8 mouse cellular contexts compared by ENCODE assay signal in genomic region chr10:10558337-10558711, GRCm38 (mm10). TPM values are rescaled to one million over a fixed set of nuclear protein-coding genes. Genes with fewer than 3 reads are reported as not detected.
A peak's percentile ranks its signal among the peaks of the same experiment; 100 is the strongest.
DNase-seq lines count a peak whose midpoint lies in the region; ATAC-seq and TF ChIP-seq lines count a peak whose summit lies in the region.

No protein-coding gene starts in this region.

- H3K4me2 ChIP-seq in neural tube, embryonic 11.5 days (ENCODE audit: low read depth): peak overlapping the region; percentile 94
- H3K4me2 ChIP-seq in liver, embryonic 16.5 days (ENCODE audit: low read depth, low read length): peak overlapping the region; percentile 79; the same call in 1 of the 2 replicates

- H3K4me3 ChIP-seq in gastrocnemius, adult 2 months: peak overlapping the region; percentile 91
- peak overlapping the region; percentile 50 for H3K4me3 ChIP-seq in neural tube, embryonic 11.5 days (ENCODE audit: low read depth, low read length)
- H3K4me3 ChIP-seq in liver, embryonic 16.5 days (ENCODE audit: low read depth, low read length): peak overlapping the region; percentile 61; the same call in 1 of the 2 replicates

- WGBS in neural tube, embryonic 11.5 days: 49% methylated on average over 5 of the region's 5 CpGs
- WGBS in liver, embryonic 16.5 days (ENCODE audit: insufficient replicate concordance): 22% methylated on average over 5 of the region's 5 CpGs

- TF ChIP-seq CTCF in gastrocnemius, adult 2 months (IDR thresholded peaks at IDR 0.05): no peak

- H3K9me3 ChIP-seq in neural tube, embryonic 11.5 days (ENCODE audit: control insufficient read depth, low read length): no peaks in the 10 kb centered on the region
- no peaks in the 10 kb centered on the region for H3K9me3 ChIP-seq in liver, embryonic 16.5 days (replicated peaks; ENCODE audit: control insufficient read depth, low read length)

- peak; percentile 40; the same call in 1 of the 2 replicates for ATAC-seq in neural tube, embryonic 11.5 days (ENCODE audit: insufficient read depth, low FRiP score, low TSS enrichment)
- no peak for ATAC-seq in liver, embryonic 16.5 days (ENCODE audit: low read depth)

- intact Hi-C loops in gastrocnemius, adult 2 months (cut with DNase I): loop anchor here (1.0 to 10.0 kb wide), 3 partner anchors 151 to 734 kb away; no protein-coding TSS in a partner anchor

- no peaks in the 10 kb centered on the region for H3K27me3 ChIP-seq in neural tube, embryonic 11.5 days (ENCODE audit: control insufficient read depth, insufficient read depth, low read length)
- H3K27me3 ChIP-seq in liver, embryonic 16.5 days (ENCODE audit: control insufficient read depth, insufficient read depth, low read depth, low read length): no peaks in the 10 kb centered on the region

- no peaks in the 10 kb centered on the region for H3K36me3 ChIP-seq in neural tube, embryonic 11.5 days (ENCODE audit: control insufficient read depth, insufficient read depth, low read length)
- no peaks in the 10 kb centered on the region for H3K36me3 ChIP-seq in liver, embryonic 16.5 days (ENCODE audit: control insufficient read depth, insufficient read depth)

- H3K9ac ChIP-seq in neural tube, embryonic 11.5 days (ENCODE audit: low read length): no peak overlapping the region
- H3K9ac ChIP-seq in liver, embryonic 16.5 days (ENCODE audit: low read depth, low read length): no peak overlapping the region

- no peaks in the 10 kb centered on the region for H3K4me1 ChIP-seq in neural tube, embryonic 11.5 days (ENCODE audit: control insufficient read depth, insufficient read depth, low read length)
- no peaks in the 10 kb centered on the region for H3K4me1 ChIP-seq in liver, embryonic 16.5 days (ENCODE audit: control insufficient read depth, low read depth, low read length)

- DNase-seq in gastrocnemius, adult 2 months: no peak
- DNase-seq in gastrocnemius, adult 8-10 months (ENCODE audit: low spot score in 2 of 2): no peak
- no peak for DNase-seq in neural tube, embryonic 11.5 days (ENCODE audit: low spot score)
- no peak for DNase-seq in neural tube, embryonic 10.5 days (ENCODE audit: extremely low spot score, low spot score)
- DNase-seq in adrenal gland, adult 8-10 months: no peak
- DNase-seq in spleen, adult 18-20 months: no peak
- no peak for DNase-seq in cerebellum, adult 11 months

- H3K27ac ChIP-seq in gastrocnemius, adult 2 months: no peak overlapping the region
- no peak overlapping the region for H3K27ac ChIP-seq in neural tube, embryonic 11.5 days (ENCODE audit: low read depth, low read length)
- H3K27ac ChIP-seq in liver, embryonic 16.5 days (ENCODE audit: low read length): no peak overlapping the region

RNA-seq across cellular contexts. Expression of gene Rab32, which starts 0.3 kb away (rescaled TPM):
- under 1 TPM; 0.87 to 0.98 TPM for total RNA-seq in gastrocnemius, adult 2 months (2021)
- total RNA-seq in gastrocnemius, adult 8-10 months (2022): 1 to 10 TPM in 1 of 4 experiments, under 1 TPM in 3; 0.54 to 1.4 (median 0.75) TPM
- 9.9 and 10.1 TPM in 2 replicates for polyA plus RNA-seq in neural tube, embryonic 11.5 days (2014; fragmentation: Nextera tagmentation; extraction: Ambion mirVana)
- 21.3 and 21.6 TPM in 2 replicates for polyA plus RNA-seq in liver, embryonic 16.5 days (2015; fragmentation: Nextera tagmentation; extraction: Ambion mirVana)
- total RNA-seq in adrenal gland, adult 8-10 months (2022): 1 to 10 TPM; 5.1 to 9.8 (median 7.1) TPM
